Mouse (Mus musculus) kidney, adult 2 months (tissue): ENCODE measurements around the gene Pfdn2. TPM values are rescaled to one million over a fixed set of nuclear protein-coding genes. Genes with fewer than 3 reads are reported as not detected.
A peak's percentile ranks its signal among the peaks of the same experiment; 100 is the strongest.
"Not testable (repeated sequence)": the region's sequence is repeated elsewhere in the genome, so short reads cannot be mapped to it uniquely, and the experiment has no call there.

Experiments
- DNase-seq: peaks from one replicate; pipeline ENCODE4 v3.0.0; 2021
- H3K27ac ChIP-seq: fragments of 200-500 bp; 2 replicates; pipeline ENCODE4 v1.5.1; 2012; ENCODE audit warnings: low read depth, low read length, control low read depth, inconsistent platforms; ENCODE audit not compliant: insufficient read depth
- H3K27me3 ChIP-seq: fragments of 200-500 bp; replicated peaks from 2 replicates; pipeline ENCODE4 v1.6.1; 2012; ENCODE audit warnings: mild to moderate bottlenecking, moderate library complexity, low read length, inconsistent platforms; ENCODE audit not compliant: control insufficient read depth, insufficient read depth
- H3K36me3 ChIP-seq: fragments of 200-500 bp; 2 replicates; pipeline ENCODE4 v1.6.1; 2012; ENCODE audit warnings: mild to moderate bottlenecking, moderate library complexity, low read length, inconsistent platforms; ENCODE audit not compliant: control insufficient read depth, insufficient read depth
- H3K4me1 ChIP-seq: fragments of 200-500 bp; 2 replicates; pipeline ENCODE4 v1.6.1; 2011; ENCODE audit warnings: low read length; ENCODE audit not compliant: control insufficient read depth, insufficient read depth
- H3K4me3 ChIP-seq: fragments of 200-500 bp; 2 replicates; pipeline ENCODE4 v1.5.1; 2011; ENCODE audit warnings: mild to moderate bottlenecking, low read depth, low read length, control low read depth; ENCODE audit not compliant: insufficient read depth
- CTCF ChIP-seq: fragments of 200-500 bp; conservative IDR thresholded peaks from 2 replicates; pipeline ENCODE4 v1.5.1; 2011; ENCODE audit warnings: low read depth, mild to moderate bottlenecking, control low read depth, low read length, moderate library complexity, mixed read lengths; ENCODE audit not compliant: insufficient read depth, insufficient read length
- POLR2A ChIP-seq: fragments of 200-500 bp; IDR thresholded peaks from one replicate; pipeline ENCODE4 v1.6.1; 2011; ENCODE audit warnings: low read depth, low read length, control low read depth
- WGBS: fragments of 180-500 bp; shearing (Covaris S2); methylation state at CpG from one replicate; pipeline ENCODE4 v1.1.7; 2018; 5-methylcytosine and 5-hydroxymethylcytosine counted together
- polyA plus RNA-seq: library from polyadenylated mRNA; depleted of rRNA; stranded (reverse); fragments of >200 nt; gene quantifications from 2 replicates; pipeline ENCODE4 v1.2.3, GENCODE M21; 2012; rRNA removed

The Pfdn2 gene
- 17.1 and 37.0 TPM in 2 replicates for polyA plus RNA-seq

- peak within 1 kb of the TSS; percentile 81 for H3K4me3 ChIP-seq
- DNase-seq: peak; percentile 95
- H3K27me3 ChIP-seq: no peaks in the 10 kb centered on the region
- peak; percentile 56 for TF ChIP-seq POLR2A
- TF ChIP-seq CTCF: no peak
- peak within 1 kb of the TSS; percentile 46 for H3K27ac ChIP-seq
- under 1% methylated on average over 53 of the region's 53 CpGs for WGBS
- H3K36me3 ChIP-seq: peaks cover 3% of the 10 kb centered on the region; the same call in 1 of the 2 replicates
- peaks cover 24% of the 10 kb centered on the region; the same call in 1 of the 2 replicates for H3K4me1 ChIP-seq
These were observed at the start of gene Pfdn2, which contains the start of gene Nit1 for GRCm38 (mm10) chr1:171345225-171346094. Gene Pfdn2, plus strand, starts transcription at chr1:171345670. Gene Nit1, minus strand, starts transcription at chr1:171345646.

GRCm38 (mm10) chr1:171298226-171298625 is 47.2 kb upstream of the Pfdn2 start:
- DNase-seq: no peak
- H3K4me1 ChIP-seq: no peaks in the 10 kb centered on the region; the same call in 1 of the 2 replicates
- no peaks in the 10 kb centered on the region for H3K27me3 ChIP-seq
- H3K4me3 ChIP-seq: no peak overlapping the region
- no peak overlapping the region for H3K27ac ChIP-seq
- TF ChIP-seq CTCF (no peak), POLR2A (no peak)
- H3K36me3 ChIP-seq: no peaks in the 10 kb centered on the region
- 72% methylated on average over 3 of the region's 3 CpGs for WGBS

GRCm38 (mm10) chr1:171306157-171306556 is 39.3 kb upstream of the Pfdn2 start:
- not testable (repeated sequence) for H3K27me3 ChIP-seq, H3K27ac ChIP-seq, H3K4me1 ChIP-seq, H3K4me3 ChIP-seq, H3K36me3 ChIP-seq, DNase-seq
- WGBS: 66% methylated on average over 5 of the region's 5 CpGs

- TF ChIP-seq POLR2A (no peak), CTCF (no peak)
- H3K27ac ChIP-seq: no peak overlapping the region
- no peaks in the 10 kb centered on the region for H3K27me3 ChIP-seq
- DNase-seq: no peak
- no peaks in the 10 kb centered on the region for H3K4me1 ChIP-seq
- WGBS: 56% methylated on average over 2 of the region's 2 CpGs
- H3K4me3 ChIP-seq: no peak overlapping the region
- no peaks in the 10 kb centered on the region for H3K36me3 ChIP-seq
These were observed 36.1 kb upstream of the Pfdn2 start for GRCm38 (mm10) chr1:171309321-171309720.

- no peaks in the 10 kb centered on the region for H3K36me3 ChIP-seq
- WGBS: 12% methylated on average over 7 of the region's 7 CpGs
- no peak overlapping the region for H3K27ac ChIP-seq
- H3K27me3 ChIP-seq: no peaks in the 10 kb centered on the region
- peaks cover 2% of the 10 kb centered on the region; the same call in 1 of the 2 replicates for H3K4me1 ChIP-seq
- TF ChIP-seq POLR2A (no peak), CTCF (no peak)
- H3K4me3 ChIP-seq: peak overlapping the region; percentile 29
- peak; percentile 69 for DNase-seq
These were observed 25.7 kb upstream of the Pfdn2 start for GRCm38 (mm10) chr1:171319748-171320147.

- peaks cover 2% of the 10 kb centered on the region; the same call in 1 of the 2 replicates for H3K4me1 ChIP-seq
- TF ChIP-seq POLR2A (no peak), CTCF (no peak)
- H3K27ac ChIP-seq: no peak overlapping the region
- peak overlapping the region; percentile 29 for H3K4me3 ChIP-seq
- WGBS: 11% methylated on average over 5 of the region's 5 CpGs
- DNase-seq: no peak
- H3K36me3 ChIP-seq: no peaks in the 10 kb centered on the region
- H3K27me3 ChIP-seq: no peaks in the 10 kb centered on the region
These were observed 25.3 kb upstream of the Pfdn2 start for GRCm38 (mm10) chr1:171320151-171320550.

- no peak overlapping the region for H3K27ac ChIP-seq
- peaks cover 2% of the 10 kb centered on the region; the same call in 1 of the 2 replicates for H3K4me1 ChIP-seq
- TF ChIP-seq CTCF (no peak), POLR2A (no peak)
- no peaks in the 10 kb centered on the region for H3K36me3 ChIP-seq
- H3K27me3 ChIP-seq: no peaks in the 10 kb centered on the region
- H3K4me3 ChIP-seq: no peak overlapping the region
- no peak for DNase-seq
These were observed 24.1 kb upstream of the Pfdn2 start for GRCm38 (mm10) chr1:171321415-171321814.
